Mouse (Mus musculus): ENCODE measurements around the gene Zfp385b. TPM values are rescaled to one million over a fixed set of nuclear protein-coding genes. Genes with fewer than 3 reads are reported as not detected.

Zfp385b gene
- total and polyA plus RNA-seq, 3 experiments = not detected

DNA sequence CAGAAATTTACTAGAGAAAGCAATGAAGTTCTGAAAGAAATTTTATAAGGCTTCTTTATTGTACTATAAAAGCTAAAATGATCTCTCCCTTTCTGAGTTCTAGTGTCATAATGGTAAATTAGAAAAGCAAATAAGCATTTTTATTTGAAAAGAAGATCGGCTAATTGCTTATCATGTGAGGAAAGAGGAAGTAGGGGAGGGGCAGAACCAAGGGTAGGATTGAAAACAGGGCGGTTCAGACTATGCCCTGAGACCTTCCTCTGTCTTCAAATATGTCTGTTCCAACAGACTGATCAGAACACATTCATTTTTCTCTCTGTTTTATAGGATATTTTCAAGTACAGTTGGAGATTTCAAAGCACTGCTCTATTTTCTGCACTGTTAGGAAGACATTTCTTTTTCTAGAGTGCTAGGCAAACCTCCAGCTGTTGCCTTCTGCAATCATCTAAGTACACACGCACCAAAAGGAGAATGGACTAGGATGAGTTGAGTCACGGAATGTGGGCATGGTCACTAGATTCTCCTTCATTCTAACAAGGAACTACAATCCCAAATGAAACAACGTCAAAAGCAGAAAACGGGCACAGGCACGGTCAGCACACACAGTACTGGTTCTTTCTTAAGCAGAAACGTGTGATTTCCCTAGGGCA, 177.8 kb downstream of the Zfp385b start:
- H3K9ac ChIP-seq (ENCODE audit: insufficient read depth, low read depth) = no peak overlapping the region
- no peaks in the 10 kb centered on the region for H3K36me3 ChIP-seq (replicated peaks in 1 of 2; ENCODE audit: control insufficient read depth in 1 of 2, insufficient read depth in 1 of 2, low read length in 1 of 2)
- no peak for TF ChIP-seq USF1 (IDR thresholded peaks at IDR 0.05; ENCODE audit: low read depth, low read length)
- no peak for TF ChIP-seq ZKSCAN1 (IDR thresholded peaks at IDR 0.05; ENCODE audit: borderline replicate concordance, low read depth, low read length)
- no peak for TF ChIP-seq POLR2AphosphoS2 (IDR thresholded peaks at IDR 0.05; ENCODE audit: low read depth, low read length)
- TF ChIP-seq HCFC1 (IDR thresholded peaks at IDR 0.05; ENCODE audit: low read depth, low read length) = no peak
- TF ChIP-seq MEF2A (IDR thresholded peaks at IDR 0.05; ENCODE audit: borderline replicate concordance, low read depth, low read length) = no peak
- TF ChIP-seq PAX5 (IDR thresholded peaks at IDR 0.05; ENCODE audit: low read length) = no peak
- TF ChIP-seq ETS1 (conservative IDR thresholded peaks at IDR 0.05; ENCODE audit: low read depth, low read length) = no peak
- no peak for TF ChIP-seq UBTF (IDR thresholded peaks at IDR 0.05; ENCODE audit: low read depth, low read length)
- TF ChIP-seq RCOR1 (conservative IDR thresholded peaks at IDR 0.05; ENCODE audit: low read depth, low read length) = no peak
- no peak for TF ChIP-seq USF2 (conservative IDR thresholded peaks at IDR 0.05; ENCODE audit: low read depth, low read length)
- TF ChIP-seq CHD1 (IDR thresholded peaks at IDR 0.05; ENCODE audit: low read depth, low read length) = no peak
- no peak for TF ChIP-seq ZMIZ1 (IDR thresholded peaks at IDR 0.05; ENCODE audit: low read depth, low read length)
- no peaks in the 10 kb centered on the region for H3K27me3 ChIP-seq (replicated peaks)
- no peaks in the 10 kb centered on the region for H3K79me2 ChIP-seq (replicated peaks; ENCODE audit: control insufficient read depth, extremely low read depth, insufficient read depth, poor library complexity, severe bottlenecking)
- no peak overlapping the region for H3K4me3 ChIP-seq (replicated peaks in 1 of 3; ENCODE audit: low read depth in 2 of 3, low read length in 2 of 3, poor library complexity in 1 of 3)
- H3K4me2 ChIP-seq (ENCODE audit: insufficient read depth, low read depth, poor library complexity, severe bottlenecking) = no peak overlapping the region
- dilution Hi-C loops (cut with MboI; ENCODE audit: extremely low pct_ligation_motif_present, extremely low pct_unique_long_range_greater_than_20kb, low sequenced_read_pairs) (no loop called here), in situ Hi-C loops (cut with MboI; ENCODE audit: low pct_ligation_motif_present, low pct_unique_long_range_greater_than_20kb, low sequenced_read_pairs) (no loop called here)
- no peaks in the 10 kb centered on the region for H3K4me1 ChIP-seq (ENCODE audit: control insufficient read depth in 1 of 2, insufficient read depth in 2 of 2)
- DNase-seq (ENCODE audit: extremely low read depth) = no peak
- H3K9me3 ChIP-seq (replicated peaks; ENCODE audit: low read length) = peaks cover 42% of the 10 kb centered on the region
- no peak overlapping the region for H3K27ac ChIP-seq (ENCODE audit: insufficient read depth, low read depth)

DNA sequence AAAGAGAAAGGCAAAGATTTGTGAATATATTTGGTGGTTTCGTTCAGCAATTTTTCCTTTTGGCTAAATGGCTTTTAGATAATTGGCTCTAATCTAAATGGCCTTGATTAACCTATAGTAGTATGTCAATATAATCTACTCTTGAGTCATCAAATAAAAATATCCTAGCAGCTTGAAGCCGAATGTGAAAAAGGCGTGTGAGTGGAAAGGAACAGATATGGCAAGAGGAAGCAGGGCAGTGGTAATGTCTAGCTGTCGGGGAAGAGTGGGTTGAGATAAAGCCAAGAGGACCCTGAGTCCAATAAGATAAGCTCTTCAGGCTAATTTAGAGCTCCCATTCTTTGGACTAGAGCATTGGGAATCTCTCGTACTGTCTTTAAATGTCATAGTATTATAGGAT, 179.4 kb downstream of the Zfp385b start:
- H3K9me3 ChIP-seq (replicated peaks; ENCODE audit: low read length) = peaks cover 45% of the 10 kb centered on the region
- H3K79me2 ChIP-seq (replicated peaks; ENCODE audit: control insufficient read depth, extremely low read depth, insufficient read depth, poor library complexity, severe bottlenecking) = no peaks in the 10 kb centered on the region
- no peaks in the 10 kb centered on the region for H3K36me3 ChIP-seq (replicated peaks in 1 of 2; ENCODE audit: control insufficient read depth in 1 of 2, insufficient read depth in 1 of 2, low read length in 1 of 2)
- H3K4me3 ChIP-seq (replicated peaks in 1 of 3; ENCODE audit: low read depth in 2 of 3, low read length in 2 of 3, poor library complexity in 1 of 3) = no peak overlapping the region
- no peak for DNase-seq (ENCODE audit: extremely low read depth)
- TF ChIP-seq POLR2AphosphoS2 (IDR thresholded peaks at IDR 0.05; ENCODE audit: low read depth, low read length) = no peak
- no peak for TF ChIP-seq ZKSCAN1 (IDR thresholded peaks at IDR 0.05; ENCODE audit: borderline replicate concordance, low read depth, low read length)
- no peak for TF ChIP-seq USF1 (IDR thresholded peaks at IDR 0.05; ENCODE audit: low read depth, low read length)
- TF ChIP-seq EP300 (IDR thresholded peaks at IDR 0.05; ENCODE audit: low read length) = no peak
- no peak for TF ChIP-seq PAX5 (IDR thresholded peaks at IDR 0.05; ENCODE audit: low read length)
- TF ChIP-seq ETS1 (conservative IDR thresholded peaks at IDR 0.05; ENCODE audit: low read depth, low read length) = no peak
- no peak for TF ChIP-seq TCF12 (IDR thresholded peaks at IDR 0.05; ENCODE audit: low read depth, low read length)
- TF ChIP-seq JUND (conservative IDR thresholded peaks at IDR 0.05; ENCODE audit: low read depth, low read length) = no peak
- TF ChIP-seq RCOR1 (conservative IDR thresholded peaks at IDR 0.05; ENCODE audit: low read depth, low read length) = no peak
- no peak for TF ChIP-seq ZMIZ1 (IDR thresholded peaks at IDR 0.05; ENCODE audit: low read depth, low read length)
- TF ChIP-seq USF2 (conservative IDR thresholded peaks at IDR 0.05; ENCODE audit: low read depth, low read length) = no peak
- no peak for TF ChIP-seq MAX (IDR thresholded peaks at IDR 0.05; ENCODE audit: low read length)
- no peak for TF ChIP-seq MYC (IDR thresholded peaks at IDR 0.05; ENCODE audit: low read depth, low read length)
- no peak for TF ChIP-seq RAD21 (IDR thresholded peaks at IDR 0.05; ENCODE audit: low read depth, low read length)
- TF ChIP-seq JUN (IDR thresholded peaks at IDR 0.05; ENCODE audit: insufficient read depth, low read depth, low read length) = no peak
- no peak for TF ChIP-seq MAFK (IDR thresholded peaks at IDR 0.05; ENCODE audit: insufficient replicate concordance, low read length)
- TF ChIP-seq UBTF (IDR thresholded peaks at IDR 0.05; ENCODE audit: low read depth, low read length) = no peak
- no peak for TF ChIP-seq BHLHE40 (IDR thresholded peaks at IDR 0.05; ENCODE audit: low read depth, low read length)
- H3K27me3 ChIP-seq (replicated peaks) = no peaks in the 10 kb centered on the region
- dilution Hi-C loops (cut with MboI; ENCODE audit: extremely low pct_ligation_motif_present, extremely low pct_unique_long_range_greater_than_20kb, low sequenced_read_pairs) = no loop called here
- H3K27ac ChIP-seq (ENCODE audit: insufficient read depth, low read depth) = no peak overlapping the region
- H3K9ac ChIP-seq (ENCODE audit: insufficient read depth, low read depth) = no peak overlapping the region
- H3K4me1 ChIP-seq (ENCODE audit: control insufficient read depth in 1 of 2, insufficient read depth in 2 of 2) = no peaks in the 10 kb centered on the region
- in situ Hi-C loops (cut with MboI; ENCODE audit: low pct_ligation_motif_present, low pct_unique_long_range_greater_than_20kb, low sequenced_read_pairs) = no loop called here
- no peak overlapping the region for H3K4me2 ChIP-seq (ENCODE audit: insufficient read depth, low read depth, poor library complexity, severe bottlenecking)

Measured in CH12.LX (cell line).